Mouse (Mus musculus) heart, adult 9 months (tissue): ENCODE results near the gene Syndig1l.
A peak's percentile ranks its signal among the peaks of the same experiment; 100 is the strongest.

Experiments used
- DNase-seq, 2 experiments: peaks; one replicate each; pipeline ENCODE4 v3.0.0; 2022; ENCODE audit warnings: low spot score in 2 of 2

Gene Syndig1l

GRCm38 (mm10) chr12:84674666-84675526 lies 23.7 kb downstream of the Syndig1l start:
- DNase-seq = no peak

DNA sequence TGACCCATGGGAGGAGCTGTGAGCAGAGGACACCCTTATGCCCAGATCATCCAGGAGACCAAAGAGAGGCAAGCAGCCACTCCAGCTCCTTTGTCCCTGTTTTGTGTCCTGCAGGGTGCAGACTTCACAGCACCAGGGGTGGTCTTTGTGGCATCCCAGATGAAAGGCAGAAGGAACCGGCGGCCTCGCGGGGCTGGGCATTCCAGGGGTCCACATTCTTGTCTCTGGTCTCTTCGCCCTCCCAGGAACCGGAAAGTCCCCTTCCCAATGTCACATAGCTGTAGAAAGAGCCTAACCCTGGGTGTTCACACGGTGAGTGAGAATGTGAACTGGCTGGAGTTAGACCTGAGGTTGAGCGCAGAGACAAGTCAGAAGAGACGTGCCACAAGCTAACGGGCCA lies 27.0 kb downstream of the Syndig1l start:
- no peak for DNase-seq

GRCm38 (mm10) chr12:84670555-84670954 lies 28.1 kb downstream of the Syndig1l start:
- DNase-seq = no peak

GRCm38 (mm10) chr12:84653912-84654311 lies 44.7 kb downstream of the Syndig1l start:
- peak; percentile 6 to 28 for DNase-seq

GRCm38 (mm10) chr12:84650234-84650633 lies 48.4 kb downstream of the Syndig1l start:
- no peak for DNase-seq

DNA sequence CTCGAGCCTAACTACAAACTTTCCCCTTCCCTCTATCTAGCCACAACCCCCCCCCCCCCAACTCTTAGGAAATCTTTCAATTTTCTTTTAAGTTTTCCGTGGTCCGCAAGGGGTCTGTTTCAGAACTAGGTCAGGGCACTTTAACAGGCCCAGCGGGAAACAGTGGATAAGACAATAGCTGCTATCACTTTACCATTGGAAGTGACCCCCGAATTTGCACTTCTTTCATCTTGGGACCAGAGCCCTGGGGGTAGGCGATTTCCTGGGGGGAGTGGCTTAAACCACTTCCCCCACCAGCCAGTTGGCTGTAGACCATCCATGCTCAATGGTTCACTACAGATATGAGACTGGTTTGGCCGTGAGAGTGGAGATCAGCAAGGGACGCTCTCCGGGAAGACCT lies 58.0 kb downstream of the Syndig1l start, which contains the start of gene Vrtn:
Gene Vrtn, plus strand, starts transcription at position 366 of the 400 bp plus-strand sequence.
- no peak for DNase-seq

DNA sequence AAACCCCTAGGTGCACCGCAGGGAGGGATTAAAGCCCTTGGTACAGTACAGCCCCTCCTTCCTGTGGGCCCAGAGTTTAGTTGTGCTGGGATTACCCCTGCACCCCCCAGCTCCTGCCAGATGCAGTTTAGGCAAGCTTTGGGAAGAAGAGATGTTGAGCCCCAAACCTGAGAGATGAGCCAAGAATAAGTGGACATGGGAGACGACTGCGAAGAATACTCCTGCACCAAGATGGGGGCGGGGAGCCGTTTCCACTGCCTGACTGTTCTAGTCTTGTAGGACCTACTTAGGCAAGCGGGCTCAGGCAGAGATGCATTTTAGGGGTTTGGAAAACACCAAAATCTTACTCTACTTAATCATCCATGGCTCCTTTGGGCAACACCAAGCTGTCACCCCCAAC lies 58.4 kb downstream of the Syndig1l start:
- DNase-seq = no peak

DNA sequence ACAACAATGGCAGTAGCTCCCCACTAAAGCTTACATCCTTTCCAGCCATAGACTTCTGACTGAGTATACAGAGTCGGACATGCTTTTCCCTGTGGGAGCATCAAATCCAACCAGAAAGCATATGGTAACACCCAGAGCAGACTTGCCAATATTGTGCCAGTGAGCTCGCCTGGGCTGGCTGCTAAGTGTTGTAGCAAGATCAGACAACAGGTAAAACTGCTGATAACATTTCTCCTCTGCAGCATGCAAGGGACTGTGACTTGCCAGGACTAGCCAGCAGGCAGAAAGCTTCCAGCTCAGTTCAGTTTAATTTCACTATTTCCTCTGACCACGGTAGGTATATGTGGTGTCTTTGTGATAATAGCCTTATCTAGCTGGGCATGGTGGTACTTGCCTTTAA lies 66.8 kb downstream of the Syndig1l start:
- DNase-seq = no peak
